Mouse (Mus musculus): ENCODE measurements around the gene Gm5089. TPM values are rescaled to one million over a fixed set of nuclear protein-coding genes. Genes with fewer than 3 reads are reported as not detected.

Gene Gm5089
- total RNA-seq, 2 experiments from 2014 or later = not detected

- 0 out of 2 replicates have a peak, but pooled peaks have one; percentile 23 for ATAC-seq (replicated peaks; ENCODE audit: low FRiP score, low TSS enrichment, poor library complexity, severe bottlenecking)
These were observed 1.1 kb downstream of the Gm5089 start for GRCm38 (mm10) chr14:122449601-122450495.

GRCm38 (mm10) chr14:122436850-122437249, 14.1 kb downstream of the Gm5089 start:
- ATAC-seq (replicated peaks; ENCODE audit: low FRiP score, low TSS enrichment, poor library complexity, severe bottlenecking) = no peak

GRCm38 (mm10) chr14:122434039-122434438, 16.9 kb downstream of the Gm5089 start:
- ATAC-seq (replicated peaks; ENCODE audit: low FRiP score, low TSS enrichment, poor library complexity, severe bottlenecking) = no peak

- no peak for ATAC-seq (replicated peaks; ENCODE audit: low FRiP score, low TSS enrichment, poor library complexity, severe bottlenecking)
These were observed 18.4 kb downstream of the Gm5089 start for GRCm38 (mm10) chr14:122432558-122432957.

GRCm38 (mm10) chr14:122427654-122428053, 23.3 kb downstream of the Gm5089 start:
- ATAC-seq (replicated peaks; ENCODE audit: low FRiP score, low TSS enrichment, poor library complexity, severe bottlenecking) = no peak

- no peak for ATAC-seq (replicated peaks; ENCODE audit: low FRiP score, low TSS enrichment, poor library complexity, severe bottlenecking)
These were observed 23.7 kb downstream of the Gm5089 start for GRCm38 (mm10) chr14:122427204-122427560.

GRCm38 (mm10) chr14:122426529-122427203, 24.2 kb downstream of the Gm5089 start:
- ATAC-seq (replicated peaks; ENCODE audit: low FRiP score, low TSS enrichment, poor library complexity, severe bottlenecking) = no peak

GRCm38 (mm10) chr14:122424441-122424840, 26.5 kb downstream of the Gm5089 start:
- no peak for ATAC-seq (replicated peaks; ENCODE audit: low FRiP score, low TSS enrichment, poor library complexity, severe bottlenecking)

GRCm38 (mm10) chr14:122416166-122416771, 34.6 kb downstream of the Gm5089 start:
- no peak for ATAC-seq (replicated peaks; ENCODE audit: low FRiP score, low TSS enrichment, poor library complexity, severe bottlenecking)

- ATAC-seq (replicated peaks; ENCODE audit: low FRiP score, low TSS enrichment, poor library complexity, severe bottlenecking) = no peak
These were observed 36.1 kb downstream of the Gm5089 start for GRCm38 (mm10) chr14:122414786-122415185.

- ATAC-seq (replicated peaks; ENCODE audit: low FRiP score, low TSS enrichment, poor library complexity, severe bottlenecking) = no peak
These were observed 37.4 kb downstream of the Gm5089 start for GRCm38 (mm10) chr14:122413542-122413928.

GRCm38 (mm10) chr14:122412841-122413541, 37.9 kb downstream of the Gm5089 start:
- ATAC-seq (replicated peaks; ENCODE audit: low FRiP score, low TSS enrichment, poor library complexity, severe bottlenecking) = no peak

- ATAC-seq (replicated peaks; ENCODE audit: low FRiP score, low TSS enrichment, poor library complexity, severe bottlenecking) = peak; percentile 38; the same call in 1 of the 2 replicates
These were observed 44.2 kb downstream of the Gm5089 start for GRCm38 (mm10) chr14:122406541-122407219.

- ATAC-seq (replicated peaks; ENCODE audit: low FRiP score, low TSS enrichment, poor library complexity, severe bottlenecking) = no peak
These were observed 44.9 kb downstream of the Gm5089 start for GRCm38 (mm10) chr14:122405897-122406540.

GRCm38 (mm10) chr14:122405236-122405635, 45.7 kb downstream of the Gm5089 start:
- ATAC-seq (replicated peaks; ENCODE audit: low FRiP score, low TSS enrichment, poor library complexity, severe bottlenecking) = no peak

GRCm38 (mm10) chr14:122404596-122405154, 46.2 kb downstream of the Gm5089 start:
- ATAC-seq (replicated peaks; ENCODE audit: low FRiP score, low TSS enrichment, poor library complexity, severe bottlenecking) = no peak

GRCm38 (mm10) chr14:122403422-122403940, 47.4 kb downstream of the Gm5089 start:
- no peak for ATAC-seq (replicated peaks; ENCODE audit: low FRiP score, low TSS enrichment, poor library complexity, severe bottlenecking)

GRCm38 (mm10) chr14:122402716-122403258, 48.1 kb downstream of the Gm5089 start:
- ATAC-seq (replicated peaks; ENCODE audit: low FRiP score, low TSS enrichment, poor library complexity, severe bottlenecking) = no peak

Data from megakaryocyte-erythroid progenitor cell, adult 5-6 weeks (primary cell).